Mouse (Mus musculus) Muller cell, postnatal 12 days (primary cell): Measurements from ENCODE around the gene Ppp2r5c.

Source experiments
- DNase-seq: peaks from one replicate; pipeline ENCODE4 v3.0.0-alpha.2; 2015; ENCODE audit errors: inconsistent ontology term

Ppp2r5c gene

DNA sequence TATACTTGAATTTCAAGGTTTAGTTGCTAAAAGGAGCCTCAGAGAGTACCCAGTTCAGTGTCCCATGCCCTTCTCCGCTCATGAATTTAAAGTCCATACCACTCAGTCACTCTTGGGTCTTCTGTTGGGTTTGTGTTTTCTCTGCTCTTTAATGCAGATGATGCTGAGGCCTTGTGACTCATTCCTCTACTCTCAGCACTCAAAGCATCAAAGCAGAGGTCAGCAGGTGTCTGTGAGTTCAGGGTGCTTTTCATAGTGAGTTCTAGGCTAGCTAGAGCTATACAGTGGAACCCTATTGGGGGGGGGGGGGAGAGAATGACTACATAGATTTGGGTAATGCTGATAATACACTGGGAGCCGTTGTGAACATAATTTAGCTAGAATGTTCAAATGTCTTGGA, 163.8 kb downstream of the Ppp2r5c start:
- DNase-seq = no peak

DNA sequence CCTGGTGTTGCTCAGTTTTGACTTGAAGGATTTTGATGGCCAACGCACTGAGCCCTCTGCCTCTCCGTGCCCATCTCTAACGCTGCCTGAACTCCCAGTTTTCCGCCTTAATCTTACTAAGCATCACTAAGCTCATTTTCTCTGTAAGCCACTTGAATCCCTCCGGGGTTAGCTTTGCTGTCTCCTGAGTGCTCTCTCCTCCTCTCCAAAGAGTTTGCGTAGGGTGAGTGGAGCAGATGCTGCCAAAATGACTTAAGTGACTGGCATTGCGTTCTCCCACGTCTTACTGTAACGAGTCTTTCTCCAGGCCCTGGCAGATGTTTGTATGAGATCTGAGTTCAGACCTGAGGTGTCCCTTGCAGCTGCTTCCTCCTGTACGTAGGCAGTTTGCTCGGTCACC, 183.1 kb downstream of the Ppp2r5c start:
- DNase-seq = no peak
